Mouse (Mus musculus) ES-E14 (cell line): Measurements from ENCODE around the gene Ube2b. TPM values are rescaled to one million over a fixed set of nuclear protein-coding genes. Genes with fewer than 3 reads are reported as not detected.

Experiments
- DNase-seq: peaks from one replicate; pipeline ENCODE4 v3.0.0-alpha.2; 2013; ENCODE audit warnings: low read depth, low spot score
- H3K27ac ChIP-seq: 2 replicates; pipeline ENCODE4 v1.5.1; 2012; ENCODE audit warnings: low read depth, mild to moderate bottlenecking, low read length, moderate library complexity, mixed read lengths; ENCODE audit not compliant: poor library complexity, insufficient read depth, severe bottlenecking
- H3K36me3 ChIP-seq: 2 replicates; pipeline ENCODE4 v1.6.1; 2012; ENCODE audit warnings: mild to moderate bottlenecking, low read length, moderate library complexity, mixed read lengths; ENCODE audit not compliant: control insufficient read depth, poor library complexity, insufficient read depth, severe bottlenecking
- H3K4me1 ChIP-seq, 2 experiments: fragments of 150-350 bp in 1 of 2; sonication (generic) in 1 of 2; 2 replicates each; pipeline ENCODE4 v1.6.1; 2012; ENCODE audit warnings: low read length in 2 of 2, mild to moderate bottlenecking in 1 of 2, mixed read lengths in 1 of 2; ENCODE audit not compliant: control insufficient read depth in 2 of 2, insufficient read depth in 2 of 2, poor library complexity in 1 of 2
- H3K4me3 ChIP-seq, 2 experiments: fragments of 150-350 bp in 1 of 2; sonication (generic) in 1 of 2; 2 replicates each; pipeline ENCODE4 v1.5.1; 2012; ENCODE audit warnings: low read length in 2 of 2, low read depth in 1 of 2, mild to moderate bottlenecking in 1 of 2, mixed read lengths in 1 of 2; ENCODE audit not compliant: insufficient read depth in 1 of 2, poor library complexity in 1 of 2, severe bottlenecking in 1 of 2
- H3K9ac ChIP-seq: 2 replicates; pipeline ENCODE4 v1.6.1; 2012; ENCODE audit warnings: low read depth, mild to moderate bottlenecking, low read length, mixed read lengths; ENCODE audit not compliant: poor library complexity, insufficient read depth, severe bottlenecking
- H3K9me3 ChIP-seq: fragments of 150-350 bp; sonication (generic); 2 replicates; pipeline ENCODE4 v1.6.1; 2012; ENCODE audit warnings: low read depth, mild to moderate bottlenecking, low read length; ENCODE audit not compliant: control insufficient read depth, insufficient read depth
- CHD2 ChIP-seq: IDR thresholded peaks from 2 replicates; pipeline ENCODE4 v1.6.1; 2014; ENCODE audit warnings: mild to moderate bottlenecking, low read depth, low read length, inconsistent platforms
- HCFC1 ChIP-seq: IDR thresholded peaks from 2 replicates; pipeline ENCODE4 v1.6.1; 2012; ENCODE audit warnings: low read length, inconsistent platforms, borderline replicate concordance; ENCODE audit not compliant: insufficient read depth
- MAFK ChIP-seq: IDR thresholded peaks from 2 replicates; pipeline ENCODE4 v1.6.1; 2014; ENCODE audit warnings: mild to moderate bottlenecking, low read depth, low read length, inconsistent platforms; ENCODE audit not compliant: insufficient read depth
- ZC3H11A ChIP-seq: IDR thresholded peaks from 2 replicates; pipeline ENCODE4 v1.6.1; 2012; ENCODE audit warnings: low read depth, mild to moderate bottlenecking, inconsistent platforms, low read length, borderline replicate concordance
- ZNF384 ChIP-seq: IDR thresholded peaks from 2 replicates; pipeline ENCODE4 v1.6.1; 2012; ENCODE audit warnings: low read depth, low read length, inconsistent platforms
- in situ Hi-C, 2 experiments: fragments of 600-800 bp; cut with MboI; formaldehyde crosslinking; loops; one replicate each; pipeline ENCODE4 v1.15.1; 2025; ENCODE audit warnings: low sequenced_read_pairs in 2 of 2, inconsistent platforms in 1 of 2; ENCODE audit not compliant: unreplicated experiment in 2 of 2
- total RNA-seq: library from RNA; depleted of rRNA; stranded (reverse); fragments of 300-350 nt; gene quantifications from 2 replicates; pipeline ENCODE4 v1.2.3, GENCODE M21; 2012

The Ube2b gene
- total RNA-seq, 1 experiment = 58.3 TPM

GRCm38 (mm10) chr11:51942602-51943499 lies 57.7 kb downstream of the Ube2b start:
- no peak overlapping the region for H3K9ac ChIP-seq
- no peak for DNase-seq
- no peak overlapping the region for H3K27ac ChIP-seq
- no peak overlapping the region for H3K4me3 ChIP-seq
- H3K9me3 ChIP-seq = no peaks in the 10 kb centered on the region
- in situ Hi-C loops = no loop called here
- no peak for TF ChIP-seq MAFK
- TF ChIP-seq ZNF384 = no peak
- TF ChIP-seq CHD2 = no peak
- no peak for TF ChIP-seq ZC3H11A
- TF ChIP-seq HCFC1 = no peak
- H3K36me3 ChIP-seq = no peaks in the 10 kb centered on the region
- H3K4me1 ChIP-seq = peaks cover 1 to 5% of the 10 kb centered on the region in 2 experiments; a peak in 1 of 4 replicates

- no peak overlapping the region for H3K27ac ChIP-seq
- H3K4me1 ChIP-seq = peaks cover 1 to 6% of the 10 kb centered on the region in 2 experiments; a peak in 1 of 4 replicates
- TF ChIP-seq ZNF384 = no peak
- TF ChIP-seq MAFK = no peak
- TF ChIP-seq HCFC1 = no peak
- TF ChIP-seq CHD2 = no peak
- TF ChIP-seq ZC3H11A = no peak
- DNase-seq = no peak
- H3K4me3 ChIP-seq = no peak overlapping the region
- H3K9me3 ChIP-seq = no peaks in the 10 kb centered on the region
- in situ Hi-C loops = no loop called here
- H3K9ac ChIP-seq = no peak overlapping the region
- H3K36me3 ChIP-seq = no peaks in the 10 kb centered on the region
These were observed 60.0 kb downstream of the Ube2b start for GRCm38 (mm10) chr11:51940511-51940955.

GRCm38 (mm10) chr11:51939590-51939955 lies 61.0 kb downstream of the Ube2b start:
- Histone ChIP-seq H3K9me3 (no peaks in the 10 kb centered on the region), H3K4me3 (no peak overlapping the region), H3K36me3 (no peaks in the 10 kb centered on the region), H3K4me1 (peaks cover 1 to 6% of the 10 kb centered on the region in 2 experiments; a peak in 1 of 4 replicates), H3K9ac (no peak overlapping the region), H3K27ac (no peak overlapping the region)
- no peak for TF ChIP-seq MAFK
- no peak for TF ChIP-seq CHD2
- TF ChIP-seq HCFC1 = no peak
- TF ChIP-seq ZC3H11A = no peak
- no peak for TF ChIP-seq ZNF384
- no peak for DNase-seq
- in situ Hi-C loops = no loop called here

- in situ Hi-C loops = no loop called here
- Histone ChIP-seq H3K4me1 (peaks cover 1 to 6% of the 10 kb centered on the region in 2 experiments; a peak in 1 of 4 replicates), H3K4me3 (no peak overlapping the region), H3K9me3 (no peaks in the 10 kb centered on the region), H3K9ac (no peak overlapping the region), H3K27ac (no peak overlapping the region), H3K36me3 (no peaks in the 10 kb centered on the region)
- no peak for TF ChIP-seq MAFK
- no peak for TF ChIP-seq ZC3H11A
- no peak for TF ChIP-seq CHD2
- TF ChIP-seq HCFC1 = no peak
- no peak for TF ChIP-seq ZNF384
- no peak for DNase-seq
These were observed 61.6 kb downstream of the Ube2b start for GRCm38 (mm10) chr11:51938817-51939589.
